Mouse (Mus musculus) lung, embryonic 16.5 days (tissue): ENCODE results near the gene Fam186b. TPM values are rescaled to one million over a fixed set of nuclear protein-coding genes. Genes with fewer than 3 reads are reported as not detected.
A peak's percentile ranks its signal among the peaks of the same experiment; 100 is the strongest.

Source experiments
- ATAC-seq: fragments of 200-750 bp; cut with Nextera tagmentation; 2 replicates; pipeline ENCODE4 v1.8.0; 2017; ENCODE audit warnings: low read depth, mild to moderate bottlenecking, moderate library complexity
- H3K27ac ChIP-seq: fragments of 300-500 bp; sonication (generic); 2 replicates; pipeline ENCODE4 v1.5.1; 2014; ENCODE audit warnings: mild to moderate bottlenecking, control low read depth, low read length
- H3K27me3 ChIP-seq: fragments of 300-500 bp; sonication (generic); 2 replicates; pipeline ENCODE4 v1.6.1; 2014; ENCODE audit warnings: low read depth, low read length, mixed read lengths; ENCODE audit not compliant: control insufficient read depth, insufficient read depth
- H3K36me3 ChIP-seq: fragments of 300-500 bp; sonication (generic); 2 replicates; pipeline ENCODE4 v1.6.1; 2014; ENCODE audit warnings: low read length; ENCODE audit not compliant: control insufficient read depth, insufficient read depth
- H3K4me1 ChIP-seq: fragments of 300-500 bp; sonication (generic); replicated peaks from 2 replicates; pipeline ENCODE4 v1.6.1; 2014; ENCODE audit warnings: low read length, mixed read lengths; ENCODE audit not compliant: control insufficient read depth, insufficient read depth
- H3K4me2 ChIP-seq: fragments of 300-500 bp; sonication (generic); 2 replicates; pipeline ENCODE4 v1.6.1; 2014; ENCODE audit warnings: low read depth, low read length, control low read depth
- H3K4me3 ChIP-seq: fragments of 300-500 bp; sonication (generic); 2 replicates; pipeline ENCODE4 v1.5.1; 2014; ENCODE audit warnings: mild to moderate bottlenecking, low read length, control low read depth
- H3K9ac ChIP-seq: fragments of 300-500 bp; sonication (generic); 2 replicates; pipeline ENCODE4 v1.6.1; 2014; ENCODE audit warnings: low read length, control low read depth
- H3K9me3 ChIP-seq: fragments of 300-500 bp; sonication (generic); 2 replicates; pipeline ENCODE4 v1.6.1; 2016; ENCODE audit warnings: low read length; ENCODE audit not compliant: control insufficient read depth
- WGBS: fragments of 180-500 bp; shearing (Covaris S2); extraction: QIAGEN DNeasy Blood & Tissue Kit; methylation state at CpG from one replicate; pipeline ENCODE4 v1.1.7; 2014; 5-methylcytosine and 5-hydroxymethylcytosine counted together
- polyA plus RNA-seq: library from polyadenylated mRNA; unstranded; fragments of >200 nt; fragmentation: Nextera tagmentation; extraction: Ambion mirVana; gene quantifications from 2 replicates; pipeline ENCODE4 v1.2.1, GENCODE M21; 2015

Gene Fam186b
- polyA plus RNA-seq, 1 experiment from 2014 or later: 0.23 TPM

- Histone ChIP-seq H3K36me3 (no peaks in the 10 kb centered on the region), H3K4me2 (no peak overlapping the region), H3K27ac (no peak overlapping the region), H3K4me1 (no peaks in the 10 kb centered on the region), H3K27me3 (no peaks in the 10 kb centered on the region), H3K9ac (no peak overlapping the region), H3K9me3 (no peaks in the 10 kb centered on the region), H3K4me3 (no peak overlapping the region)
- 36% methylated on average over 8 of the region's 8 CpGs for WGBS
- no peak for ATAC-seq
These were observed 10.5 kb downstream of the Fam186b start for GRCm38 (mm10) chr15:99285189-99285535.

GRCm38 (mm10) chr15:99284527-99285188, 11.0 kb downstream of the Fam186b start:
- WGBS: 27% methylated on average over 14 of the region's 14 CpGs
- H3K27ac ChIP-seq: no peak overlapping the region
- ATAC-seq: peak; percentile 73
- H3K4me1 ChIP-seq: no peaks in the 10 kb centered on the region
- H3K4me2 ChIP-seq: no peak overlapping the region
- no peaks in the 10 kb centered on the region for H3K36me3 ChIP-seq
- no peak overlapping the region for H3K9ac ChIP-seq
- H3K4me3 ChIP-seq: no peak overlapping the region
- no peaks in the 10 kb centered on the region for H3K9me3 ChIP-seq
- H3K27me3 ChIP-seq: no peaks in the 10 kb centered on the region

DNA sequence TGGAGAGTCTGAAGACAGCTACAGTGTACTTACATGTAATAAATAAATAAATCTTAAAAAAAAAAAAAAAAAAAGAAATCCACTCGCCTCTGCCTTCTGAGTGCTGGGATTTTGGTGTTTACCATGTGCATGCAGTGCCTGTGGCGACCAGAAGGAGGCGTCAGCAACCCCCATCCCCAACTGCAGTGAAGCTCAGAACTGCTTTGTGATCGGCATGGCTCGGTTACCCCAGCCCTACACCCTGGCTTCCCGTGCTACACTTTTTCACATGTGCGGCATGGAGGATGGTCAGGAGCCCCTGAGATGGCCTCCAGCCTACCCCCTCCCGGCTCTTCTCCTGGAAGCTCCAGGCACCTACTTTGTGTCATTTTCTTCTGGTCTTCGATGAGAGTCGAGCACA, 12.2 kb downstream of the Fam186b start:
- H3K36me3 ChIP-seq: no peaks in the 10 kb centered on the region
- H3K9ac ChIP-seq: no peak overlapping the region
- no peaks in the 10 kb centered on the region for H3K9me3 ChIP-seq
- 55% methylated on average over 10 of the region's 10 CpGs for whole genome bisulfite sequencing
- ATAC-seq: no peak
- H3K4me2 ChIP-seq: no peak overlapping the region
- H3K27me3 ChIP-seq: no peaks in the 10 kb centered on the region
- H3K4me3 ChIP-seq: no peak overlapping the region
- no peak overlapping the region for H3K27ac ChIP-seq
- H3K4me1 ChIP-seq: no peaks in the 10 kb centered on the region

GRCm38 (mm10) chr15:99278271-99278670, 17.4 kb downstream of the Fam186b start:
- WGBS: 60% methylated on average over 7 of the region's 7 CpGs
- ATAC-seq: no peak

DNA sequence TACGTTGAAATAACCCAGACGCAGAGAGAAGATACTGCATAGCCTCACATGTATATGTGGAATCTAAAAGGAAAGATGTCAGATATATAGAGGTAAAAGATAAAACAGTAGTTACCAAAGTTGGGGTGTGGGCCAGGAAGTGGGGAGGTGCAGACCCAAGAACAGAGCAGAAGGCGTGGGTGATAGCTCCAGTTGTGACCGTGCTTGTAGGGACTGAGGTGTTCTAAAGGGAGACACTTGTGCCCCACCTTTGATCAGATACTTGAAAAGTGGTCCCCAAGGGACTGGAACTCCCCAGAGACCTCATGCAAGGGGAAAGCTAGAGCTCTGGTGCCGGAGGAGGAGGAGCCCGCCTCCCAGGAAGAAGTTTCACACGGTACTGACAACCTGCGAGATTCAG, 19.6 kb downstream of the Fam186b start:
- WGBS: 77% methylated on average over 8 of the region's 8 CpGs
- H3K4me1 ChIP-seq: no peaks in the 10 kb centered on the region; the same call in 1 of the 2 replicates
- H3K4me2 ChIP-seq: no peak overlapping the region
- no peaks in the 10 kb centered on the region for H3K9me3 ChIP-seq
- no peak for ATAC-seq
- H3K36me3 ChIP-seq: no peaks in the 10 kb centered on the region
- H3K27ac ChIP-seq: no peak overlapping the region
- no peak overlapping the region for H3K9ac ChIP-seq
- H3K27me3 ChIP-seq: no peaks in the 10 kb centered on the region
- H3K4me3 ChIP-seq: no peak overlapping the region

More at GRCm38 (mm10) chr15:99278271-99278670, 17.4 kb downstream of the Fam186b start:
- Histone ChIP-seq H3K9ac (no peak overlapping the region), H3K4me1 (no peaks in the 10 kb centered on the region; the same call in 1 of the 2 replicates), H3K4me2 (no peak overlapping the region), H3K9me3 (no peaks in the 10 kb centered on the region), H3K4me3 (no peak overlapping the region), H3K27ac (no peak overlapping the region), H3K27me3 (no peaks in the 10 kb centered on the region), H3K36me3 (no peaks in the 10 kb centered on the region)

DNA sequence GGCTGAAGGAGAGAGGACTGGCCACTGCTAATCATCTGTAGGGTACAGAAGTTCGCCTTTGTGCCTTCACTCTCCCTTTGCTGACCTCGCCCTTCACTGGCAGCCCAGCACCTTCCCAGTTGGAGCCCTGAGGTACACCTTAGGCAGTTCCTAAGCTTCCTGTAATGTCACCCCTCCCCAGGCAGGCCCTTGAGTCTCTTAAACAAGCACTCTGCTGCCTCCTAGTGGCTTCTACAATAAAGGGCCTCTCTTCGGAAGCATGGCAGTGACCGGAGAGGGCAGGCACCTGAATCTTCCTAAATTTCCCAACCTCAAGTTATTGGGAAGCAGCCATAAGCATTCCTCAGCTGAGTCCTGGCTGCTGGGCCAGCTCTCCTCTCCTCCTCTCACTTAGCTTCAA, 30.0 kb downstream of the Fam186b start:
- H3K4me2 ChIP-seq: no peak overlapping the region
- H3K9me3 ChIP-seq: no peaks in the 10 kb centered on the region
- H3K9ac ChIP-seq: no peak overlapping the region
- H3K27me3 ChIP-seq: no peaks in the 10 kb centered on the region
- WGBS: 10% methylated on average over 4 of the region's 4 CpGs
- H3K27ac ChIP-seq: no peak overlapping the region
- ATAC-seq: peak; percentile 78
- no peak overlapping the region for H3K4me3 ChIP-seq
- no peaks in the 10 kb centered on the region for H3K4me1 ChIP-seq
- H3K36me3 ChIP-seq: no peaks in the 10 kb centered on the region

DNA sequence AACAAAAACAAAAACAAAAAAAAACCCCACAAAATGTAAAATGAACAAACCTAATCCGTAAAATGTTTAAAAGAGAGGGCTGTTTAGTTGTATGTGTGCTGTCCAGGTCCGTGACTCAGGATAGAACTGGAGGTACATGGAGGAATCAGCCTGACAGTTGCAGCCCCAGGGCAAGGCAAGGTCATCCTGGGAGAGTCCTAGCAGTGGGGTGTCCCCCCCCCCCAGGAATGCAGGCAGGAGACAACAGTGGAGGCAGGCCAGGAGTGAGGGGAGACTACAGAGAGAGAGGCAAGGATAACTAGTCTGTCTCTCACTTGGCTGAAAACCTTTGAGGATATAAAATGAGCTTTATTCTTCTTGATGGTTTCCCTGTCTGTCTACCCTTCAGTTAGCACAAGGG, 31.3 kb downstream of the Fam186b start:
- Histone ChIP-seq H3K4me3 (no peak overlapping the region), H3K4me1 (peaks cover 6% of the 10 kb centered on the region; the same call in 1 of the 2 replicates), H3K4me2 (no peak overlapping the region), H3K36me3 (no peaks in the 10 kb centered on the region), H3K27ac (no peak overlapping the region), H3K9me3 (no peaks in the 10 kb centered on the region), H3K9ac (no peak overlapping the region), H3K27me3 (no peaks in the 10 kb centered on the region)
- WGBS: 70% methylated on average over 2 of the region's 2 CpGs
- no peak for ATAC-seq

DNA sequence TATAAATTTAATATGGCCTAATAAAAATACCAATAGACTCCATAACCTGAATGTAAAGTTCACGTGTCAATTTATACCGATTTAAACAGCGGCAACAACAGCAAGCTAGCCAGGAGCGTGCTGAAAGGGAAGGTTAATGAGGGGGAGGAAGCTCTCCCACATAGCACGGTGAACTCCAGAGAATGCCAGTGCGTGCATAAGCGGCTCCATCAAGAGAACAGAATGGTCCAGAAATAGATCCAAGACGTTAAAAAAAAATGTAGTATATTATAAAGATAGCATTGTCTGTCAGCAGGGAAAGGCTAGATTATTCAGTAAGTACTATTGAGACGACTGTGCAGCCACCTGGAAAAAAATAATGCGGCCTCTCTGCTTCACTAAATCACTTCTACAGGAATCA, 33.0 kb downstream of the Fam186b start:
- H3K27ac ChIP-seq: no peak overlapping the region
- H3K4me1 ChIP-seq: peaks cover 8% of the 10 kb centered on the region; the same call in 1 of the 2 replicates
- no peaks in the 10 kb centered on the region for H3K27me3 ChIP-seq
- no peak overlapping the region for H3K4me3 ChIP-seq
- H3K9ac ChIP-seq: no peak overlapping the region
- no peak overlapping the region for H3K4me2 ChIP-seq
- no peak for ATAC-seq
- 55% methylated on average over 10 of the region's 10 CpGs for WGBS
- H3K9me3 ChIP-seq: no peaks in the 10 kb centered on the region
- no peaks in the 10 kb centered on the region for H3K36me3 ChIP-seq

DNA sequence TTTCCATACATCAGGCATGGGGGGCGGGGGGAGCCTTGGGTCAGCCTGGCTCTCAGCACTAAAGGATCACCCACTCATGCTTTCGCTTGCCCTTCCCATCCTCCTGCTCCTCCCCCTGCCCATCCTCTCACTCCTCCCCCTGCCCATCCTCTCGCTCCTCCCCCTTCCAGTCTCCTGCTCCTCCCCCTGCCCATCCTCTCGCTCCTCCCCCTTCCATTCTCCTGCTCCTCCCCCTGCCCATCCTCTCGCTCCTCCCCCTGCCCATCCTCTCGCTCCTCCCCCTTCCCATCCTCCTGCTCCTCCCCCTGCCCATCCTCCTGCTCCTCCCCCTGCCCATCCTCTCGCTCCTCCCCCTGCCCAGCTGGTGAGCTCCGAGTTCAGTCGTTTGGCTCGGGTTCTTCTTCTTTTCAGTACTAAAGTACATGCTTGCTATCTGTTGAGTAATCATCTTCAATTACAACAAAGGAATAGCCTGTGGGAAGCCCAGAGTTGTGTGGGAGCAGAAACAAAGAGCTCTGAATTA, 35.9 kb downstream of the Fam186b start:
- Histone ChIP-seq H3K36me3 (no peaks in the 10 kb centered on the region), H3K4me2 (peak overlapping the region; percentile 59), H3K27me3 (no peaks in the 10 kb centered on the region), H3K9me3 (no peaks in the 10 kb centered on the region), H3K9ac (peak overlapping the region; percentile 40; the same call in 1 of the 2 replicates), H3K4me3 (peak overlapping the region; percentile 30), H3K4me1 (peaks cover 8% of the 10 kb centered on the region; the same call in 1 of the 2 replicates), H3K27ac (peak overlapping the region; percentile 88)
- WGBS: under 1% methylated on average over 9 of the region's 10 CpGs
- peak; percentile 90 for ATAC-seq
